Mouse (Mus musculus): ENCODE data around the gene Zfyve26. TPM values are rescaled to one million over a fixed set of nuclear protein-coding genes. Genes with fewer than 3 reads are reported as not detected.
"Not testable (repeated sequence)": the region's sequence is repeated elsewhere in the genome, so short reads cannot be mapped to it uniquely, and the experiment has no call there.

The Zfyve26 gene
- 10.0 and 10.5 TPM in 2 replicates for polyA plus RNA-seq (2015; fragmentation: Nextera tagmentation; extraction: Ambion mirVana)

DNA sequence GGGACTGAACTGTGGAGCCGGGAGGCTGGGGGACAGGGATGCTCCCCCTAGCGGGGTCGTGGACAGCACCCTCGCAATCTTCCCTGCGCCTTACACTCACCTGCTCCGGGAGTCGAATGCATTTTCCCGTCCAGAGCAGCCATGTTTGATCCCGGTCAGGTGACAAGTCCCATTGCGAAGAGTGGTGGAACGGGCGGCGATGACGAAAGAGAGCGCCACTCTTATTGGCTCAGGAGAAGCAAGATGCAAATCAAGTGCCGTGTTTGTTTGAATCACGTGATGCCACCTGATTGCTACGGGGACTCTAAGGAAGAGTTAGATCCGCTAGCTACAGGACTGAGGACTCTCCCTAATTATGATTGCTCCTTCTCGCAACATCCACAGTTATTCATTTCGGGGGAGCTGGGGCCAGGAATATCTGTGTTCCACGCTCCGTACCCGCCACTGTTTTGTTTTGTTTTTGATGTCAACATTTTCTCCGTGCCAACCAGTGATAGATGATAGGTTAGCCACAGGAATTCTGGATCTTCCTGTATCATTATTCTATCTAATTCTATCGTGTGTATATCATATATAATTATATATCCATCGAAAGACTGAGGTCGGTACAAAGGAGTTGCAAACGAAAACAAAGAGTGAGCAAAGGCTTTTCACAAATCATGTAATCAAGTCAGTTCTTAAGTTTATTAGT, at the start of gene Zfyve26:
Gene Zfyve26 (minus strand): TSS at position 179 of the 691 bp plus-strand sequence.
- Histone ChIP-seq H3K4me2 (peak within 1 kb of the TSS; percentile 98), H3K27me3 (no peaks in the 10 kb centered on the region), H3K9ac (peak within 1 kb of the TSS; percentile 68), H3K9me3 (no peaks in the 10 kb centered on the region), H3K4me1 (replicated peaks) (peaks cover 21% of the 10 kb centered on the region), H3K36me3 (peaks cover 2% of the 10 kb centered on the region), H3K4me3 (peak within 1 kb of the TSS; percentile 88), H3K27ac (replicated peaks) (peak within 1 kb of the TSS; percentile 83)
- WGBS = 0% methylated on average over 29 of the region's 29 CpGs
- peak; percentile 98 for ATAC-seq (ENCODE audit: low FRiP score, low read depth)

DNA sequence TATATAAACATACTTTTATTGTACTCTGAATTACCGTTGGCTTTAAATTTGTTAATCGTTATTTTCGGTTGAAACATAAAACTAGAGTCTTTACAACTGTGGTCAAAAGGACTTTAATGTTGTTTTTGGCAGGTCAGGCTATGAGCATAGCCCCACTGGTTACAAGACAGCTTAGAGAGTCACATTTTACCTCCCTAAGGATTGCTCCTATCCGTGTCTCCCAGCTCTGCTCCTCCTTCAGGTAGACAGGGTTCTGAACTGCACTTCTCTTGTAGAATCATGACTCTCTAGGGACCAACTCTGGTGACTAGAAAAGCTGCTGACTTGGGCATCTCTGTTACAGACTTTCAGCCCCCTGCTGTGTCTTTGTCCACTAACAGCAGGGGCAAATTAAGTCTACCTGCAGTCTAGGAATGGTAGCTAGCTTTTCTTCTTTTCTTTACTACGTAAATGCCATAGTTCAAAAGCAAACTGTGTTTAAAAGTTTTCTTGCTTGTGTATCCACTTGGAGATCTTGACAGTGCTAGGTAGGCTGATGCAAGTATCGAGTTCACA, 45.3 kb upstream of the Zfyve26 start:
- Histone ChIP-seq H3K36me3 (no peaks in the 10 kb centered on the region), H3K27me3 (no peaks in the 10 kb centered on the region), H3K9me3 (no peaks in the 10 kb centered on the region), H3K4me3 (no peak overlapping the region), H3K27ac (replicated peaks) (no peak overlapping the region), H3K4me2 (no peak overlapping the region), H3K9ac (no peak overlapping the region), H3K4me1 (replicated peaks) (no peaks in the 10 kb centered on the region)
- ATAC-seq (ENCODE audit: low FRiP score, low read depth) = no peak
- WGBS = 63% methylated on average over 6 of the region's 6 CpGs

DNA sequence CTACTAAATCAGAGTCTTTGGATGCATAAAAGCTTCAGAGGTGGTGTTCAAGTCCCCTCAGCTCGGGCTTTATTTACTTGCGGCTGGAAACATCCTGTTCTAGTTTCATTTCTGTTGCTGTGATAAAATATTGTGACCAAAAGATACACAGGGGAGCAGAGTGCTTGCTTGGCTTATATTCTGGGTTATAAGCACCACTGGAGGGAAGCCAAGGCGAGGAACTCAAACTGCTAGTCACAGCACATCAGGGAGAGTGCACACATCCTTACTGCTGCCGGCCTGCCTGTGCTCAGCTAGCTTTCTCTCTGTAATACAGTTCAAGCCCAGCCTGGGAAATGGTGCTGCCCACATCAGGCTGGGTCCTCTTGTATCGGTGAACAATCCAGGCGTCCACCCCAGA, 44.4 kb upstream of the Zfyve26 start:
- H3K9ac ChIP-seq = no peak overlapping the region
- WGBS = 77% methylated on average over 6 of the region's 6 CpGs
- H3K36me3 ChIP-seq = no peaks in the 10 kb centered on the region
- no peak overlapping the region for H3K4me2 ChIP-seq
- no peak overlapping the region for H3K4me3 ChIP-seq
- no peaks in the 10 kb centered on the region for H3K27me3 ChIP-seq
- H3K27ac ChIP-seq (replicated peaks) = no peak overlapping the region
- no peak for ATAC-seq (ENCODE audit: low FRiP score, low read depth)
- H3K9me3 ChIP-seq = no peaks in the 10 kb centered on the region
- no peaks in the 10 kb centered on the region for H3K4me1 ChIP-seq (replicated peaks)

DNA sequence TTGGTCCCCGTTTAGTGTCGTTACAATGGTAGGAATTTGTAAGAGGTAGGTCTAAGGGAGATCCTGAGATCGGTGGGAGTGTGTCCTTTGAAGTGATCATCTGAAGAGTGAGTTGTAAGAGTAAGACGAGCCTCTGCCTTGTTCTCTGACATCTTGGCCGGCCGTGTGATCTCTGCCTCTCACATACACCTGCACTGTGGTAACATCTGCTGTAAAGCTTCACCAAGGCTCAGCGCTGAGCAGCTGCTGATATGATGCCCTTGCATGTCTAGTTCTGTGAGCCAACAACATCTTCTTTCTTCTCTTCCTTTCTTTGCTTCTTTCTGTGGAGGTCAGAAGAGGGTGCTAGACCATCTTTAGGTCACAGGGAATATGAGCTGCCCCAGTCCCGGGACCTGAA, 42.7 kb upstream of the Zfyve26 start:
- Histone ChIP-seq H3K27me3 (no peaks in the 10 kb centered on the region), H3K4me1 (replicated peaks) (no peaks in the 10 kb centered on the region), H3K36me3 (no peaks in the 10 kb centered on the region), H3K4me3 (no peak overlapping the region), H3K27ac (replicated peaks) (no peak overlapping the region), H3K9me3 (no peaks in the 10 kb centered on the region), H3K4me2 (no peak overlapping the region), H3K9ac (no peak overlapping the region)
- ATAC-seq (ENCODE audit: low FRiP score, low read depth) = no peak
- 94% methylated on average over 8 of the region's 8 CpGs for WGBS

DNA sequence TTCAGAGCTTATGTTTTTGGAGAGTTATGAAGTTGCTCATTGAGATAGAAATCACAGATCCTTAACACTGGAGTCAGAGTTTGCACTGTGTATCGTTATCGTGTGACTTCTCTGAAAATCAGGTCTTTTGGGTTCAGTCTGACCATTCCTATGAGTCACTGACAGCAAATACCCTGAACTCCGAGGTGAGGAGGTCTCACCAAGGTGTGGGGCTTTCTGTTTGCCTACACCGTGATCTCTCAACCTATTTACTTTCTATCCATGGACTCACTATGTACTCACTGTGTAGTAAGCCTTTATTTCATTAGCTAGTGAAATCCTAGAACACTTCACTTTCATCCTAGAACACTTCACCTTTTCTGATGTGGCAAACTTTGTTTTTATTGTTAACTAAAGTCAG, 35.6 kb upstream of the Zfyve26 start:
- ATAC-seq (ENCODE audit: low FRiP score, low read depth) = no peak
- no peaks in the 10 kb centered on the region for H3K27me3 ChIP-seq
- H3K27ac ChIP-seq (replicated peaks) = no peak overlapping the region
- 92% methylated on average over 4 of the region's 4 CpGs for WGBS
- H3K4me1 ChIP-seq (replicated peaks) = no peaks in the 10 kb centered on the region
- H3K36me3 ChIP-seq = no peaks in the 10 kb centered on the region
- H3K9ac ChIP-seq = no peak overlapping the region
- no peak overlapping the region for H3K4me3 ChIP-seq
- no peak overlapping the region for H3K4me2 ChIP-seq
- H3K9me3 ChIP-seq = no peaks in the 10 kb centered on the region

DNA sequence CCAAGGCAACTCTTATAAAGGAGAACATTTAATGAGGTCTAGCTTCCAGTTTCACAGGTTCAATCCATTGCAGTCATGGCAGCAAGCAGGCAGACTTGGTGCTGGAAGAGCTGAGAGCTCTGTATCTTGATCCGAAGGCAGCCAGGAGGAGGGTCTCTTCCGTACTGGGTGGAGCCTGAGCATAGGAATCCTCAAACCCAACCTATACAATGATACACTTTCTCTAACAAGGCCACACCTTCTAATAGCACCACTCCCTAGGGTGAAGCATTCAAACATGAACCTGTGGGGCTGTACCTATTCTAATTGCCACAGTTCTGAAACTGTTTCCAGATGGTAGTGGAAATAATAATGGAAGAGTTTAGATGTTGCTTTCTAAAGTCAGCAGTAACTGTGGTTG, 34.5 kb upstream of the Zfyve26 start:
- Histone ChIP-seq H3K4me1 (replicated peaks) (no peaks in the 10 kb centered on the region), H3K36me3 (no peaks in the 10 kb centered on the region), H3K27me3 (no peaks in the 10 kb centered on the region), H3K9ac (no peak overlapping the region), H3K27ac (replicated peaks) (no peak overlapping the region), H3K9me3 (no peaks in the 10 kb centered on the region), H3K4me3 (no peak overlapping the region), H3K4me2 (no peak overlapping the region)
- no peak for ATAC-seq (ENCODE audit: low FRiP score, low read depth)
- 74% methylated on average over 2 of the region's 2 CpGs for WGBS

DNA sequence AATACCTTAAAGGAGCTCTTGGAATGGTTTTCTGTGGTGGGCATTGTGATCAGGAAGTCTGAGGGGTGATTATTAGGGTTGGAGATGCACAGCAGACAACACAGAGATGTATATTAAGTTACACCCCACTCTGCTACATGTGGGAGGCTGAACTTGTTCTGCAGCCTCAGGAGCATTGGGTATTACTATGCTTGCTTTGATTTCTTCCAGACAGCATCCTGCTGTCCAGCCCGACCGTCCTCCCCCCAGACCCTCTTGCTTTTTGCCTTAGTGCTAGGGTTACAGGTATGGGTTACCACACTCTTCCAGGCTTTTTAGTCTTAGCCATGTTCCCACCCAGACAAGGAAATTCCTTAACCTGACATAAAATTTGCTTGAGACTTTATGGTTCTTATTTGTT, 31.8 kb upstream of the Zfyve26 start:
- WGBS = 86% methylated on average over 2 of the region's 2 CpGs
- no peaks in the 10 kb centered on the region for H3K36me3 ChIP-seq
- no peak for ATAC-seq (ENCODE audit: low FRiP score, low read depth)

DNA sequence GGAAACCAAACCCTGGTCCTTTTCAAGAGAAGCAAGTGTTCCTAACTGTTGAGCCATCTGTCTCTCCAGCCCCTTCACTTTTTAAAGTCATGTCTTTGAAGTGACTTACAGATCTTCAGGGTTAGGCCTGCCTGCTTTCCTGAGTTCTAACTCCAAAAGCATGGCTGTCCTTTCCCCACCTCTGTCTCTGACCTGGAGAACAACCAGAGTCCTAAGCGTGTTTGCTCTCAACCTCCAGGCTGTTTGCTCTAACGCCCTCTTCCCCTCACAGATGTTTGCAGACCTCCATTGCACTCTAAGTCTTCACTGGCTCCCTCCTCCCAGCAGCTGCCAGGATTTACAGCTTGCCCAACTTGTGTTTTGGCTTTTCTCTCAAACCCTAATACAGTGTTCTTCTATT, 30.6 kb upstream of the Zfyve26 start:
- H3K4me3 ChIP-seq = no peak overlapping the region
- WGBS = 89% methylated on average over 2 of the region's 2 CpGs
- H3K36me3 ChIP-seq = no peaks in the 10 kb centered on the region
- H3K9me3 ChIP-seq = no peaks in the 10 kb centered on the region
- no peak overlapping the region for H3K4me2 ChIP-seq
- no peak for ATAC-seq (ENCODE audit: low FRiP score, low read depth)
- no peaks in the 10 kb centered on the region for H3K27me3 ChIP-seq
- no peaks in the 10 kb centered on the region for H3K4me1 ChIP-seq (replicated peaks)
- H3K9ac ChIP-seq = no peak overlapping the region
- H3K27ac ChIP-seq (replicated peaks) = no peak overlapping the region

More for the DNA sequence above, 31.8 kb upstream of the Zfyve26 start:
- Histone ChIP-seq H3K9me3 (no peaks in the 10 kb centered on the region), H3K4me3 (no peak overlapping the region), H3K4me2 (no peak overlapping the region), H3K27me3 (no peaks in the 10 kb centered on the region), H3K9ac (no peak overlapping the region), H3K4me1 (replicated peaks) (no peaks in the 10 kb centered on the region), H3K27ac (replicated peaks) (no peak overlapping the region)

DNA sequence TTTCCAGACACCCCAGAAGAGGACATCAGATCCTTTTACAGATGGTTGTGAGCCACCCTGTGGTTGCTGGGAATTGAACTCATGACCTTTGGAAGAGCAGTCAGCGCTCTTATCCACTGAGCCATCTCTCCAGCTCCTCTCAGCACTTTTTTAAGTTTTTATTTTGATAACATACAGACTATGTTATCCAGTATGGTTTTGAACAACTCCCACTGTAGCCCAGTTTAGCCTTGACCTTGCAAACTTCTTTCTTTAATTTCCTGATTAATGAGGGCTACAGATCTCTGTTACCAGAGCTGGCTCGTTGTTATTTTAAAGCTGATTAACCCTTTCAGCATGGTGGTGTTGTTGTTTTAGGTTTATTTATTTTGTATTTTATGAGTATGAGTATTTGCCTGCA, 30.1 kb upstream of the Zfyve26 start:
- Histone ChIP-seq H3K36me3 (no peaks in the 10 kb centered on the region), H3K9ac (no peak overlapping the region), H3K27ac (replicated peaks) (no peak overlapping the region), H3K9me3 (no peaks in the 10 kb centered on the region), H3K4me1 (replicated peaks) (no peaks in the 10 kb centered on the region), H3K4me3 (no peak overlapping the region), H3K4me2 (no peak overlapping the region), H3K27me3 (no peaks in the 10 kb centered on the region)
- ATAC-seq (ENCODE audit: low FRiP score, low read depth) = no peak
- WGBS = 68% methylated on average over 2 of the region's 2 CpGs

DNA sequence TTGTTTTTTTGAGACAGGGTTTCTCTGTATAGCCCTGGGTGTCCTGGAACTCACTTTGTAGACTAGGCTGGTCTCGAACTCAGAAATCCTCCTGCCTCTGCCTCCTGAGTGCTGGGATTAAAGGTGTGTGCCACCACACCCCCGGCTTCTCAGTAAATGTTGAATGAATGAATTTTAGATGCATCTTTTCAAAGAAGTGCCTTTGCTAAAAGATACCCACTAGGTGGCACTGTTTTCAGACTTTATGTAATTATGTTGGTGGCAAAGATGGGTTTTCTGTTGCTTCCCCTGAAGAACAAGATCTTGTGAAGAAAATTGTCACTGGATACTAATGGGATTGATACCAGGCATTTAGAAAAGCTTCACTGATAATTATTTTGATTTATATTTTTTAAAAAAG, 26.4 kb upstream of the Zfyve26 start:
- H3K27me3 ChIP-seq; H3K9me3 ChIP-seq; H3K9ac ChIP-seq; ATAC-seq (ENCODE audit: low FRiP score, low read depth); H3K4me1 ChIP-seq (replicated peaks); H3K27ac ChIP-seq (replicated peaks); H3K36me3 ChIP-seq; H3K4me2 ChIP-seq; H3K4me3 ChIP-seq: not testable (repeated sequence)
- WGBS = 75% methylated on average over 2 of the region's 2 CpGs

DNA sequence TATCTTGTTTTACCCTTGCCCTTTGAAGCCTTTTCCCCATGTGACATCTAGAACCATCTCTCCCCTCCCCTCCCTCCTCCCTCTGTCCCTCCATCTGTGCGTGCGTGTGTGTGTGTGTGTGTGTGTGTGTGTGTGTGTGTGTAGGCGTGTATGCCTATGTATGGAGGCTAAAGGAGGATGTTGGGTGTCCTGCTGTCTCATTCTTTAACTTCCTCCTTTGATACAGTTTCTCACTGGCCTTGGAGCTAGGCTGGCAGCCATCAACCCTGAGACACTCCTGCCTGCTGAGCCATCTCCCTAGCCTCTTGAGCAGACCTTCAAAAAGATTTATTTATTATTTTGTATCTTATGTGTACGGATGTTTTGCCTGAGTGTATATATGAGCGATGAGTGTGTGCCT, 24.8 kb upstream of the Zfyve26 start:
- no peak for ATAC-seq (ENCODE audit: low FRiP score, low read depth)
- H3K4me3 ChIP-seq = no peak overlapping the region
- H3K9me3 ChIP-seq = no peaks in the 10 kb centered on the region
- no peak overlapping the region for H3K4me2 ChIP-seq
- H3K4me1 ChIP-seq (replicated peaks) = no peaks in the 10 kb centered on the region
- no peak overlapping the region for H3K27ac ChIP-seq (replicated peaks)
- WGBS = 79% methylated on average over 5 of the region's 5 CpGs
- no peak overlapping the region for H3K9ac ChIP-seq
- no peaks in the 10 kb centered on the region for H3K36me3 ChIP-seq
- H3K27me3 ChIP-seq = no peaks in the 10 kb centered on the region

DNA sequence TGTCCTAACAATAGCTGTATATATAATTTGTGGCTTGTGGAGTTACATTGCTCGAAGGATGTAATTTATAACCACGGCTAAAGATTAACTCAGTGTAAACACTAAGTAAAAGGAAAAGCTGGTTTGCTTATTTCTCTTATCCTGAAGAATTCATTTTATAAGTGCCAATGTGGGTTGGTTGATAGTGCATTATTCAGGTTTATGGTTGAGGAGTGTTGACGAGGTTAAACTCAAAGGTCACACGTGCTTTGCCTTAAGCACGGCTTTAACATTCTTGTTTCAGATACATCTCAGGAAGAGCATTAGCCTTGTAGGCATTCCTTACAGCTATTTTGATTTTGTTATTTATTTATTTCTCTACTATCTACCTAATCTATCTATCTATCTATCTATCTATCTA, 21.2 kb upstream of the Zfyve26 start:
- Histone ChIP-seq H3K4me1 (replicated peaks) (no peaks in the 10 kb centered on the region), H3K27ac (replicated peaks) (no peak overlapping the region), H3K9ac (no peak overlapping the region), H3K27me3 (no peaks in the 10 kb centered on the region), H3K36me3 (no peaks in the 10 kb centered on the region), H3K9me3 (no peaks in the 10 kb centered on the region), H3K4me3 (no peak overlapping the region), H3K4me2 (no peak overlapping the region)
- ATAC-seq (ENCODE audit: low FRiP score, low read depth) = no peak
- 87% methylated on average over 5 of the region's 5 CpGs for WGBS

DNA sequence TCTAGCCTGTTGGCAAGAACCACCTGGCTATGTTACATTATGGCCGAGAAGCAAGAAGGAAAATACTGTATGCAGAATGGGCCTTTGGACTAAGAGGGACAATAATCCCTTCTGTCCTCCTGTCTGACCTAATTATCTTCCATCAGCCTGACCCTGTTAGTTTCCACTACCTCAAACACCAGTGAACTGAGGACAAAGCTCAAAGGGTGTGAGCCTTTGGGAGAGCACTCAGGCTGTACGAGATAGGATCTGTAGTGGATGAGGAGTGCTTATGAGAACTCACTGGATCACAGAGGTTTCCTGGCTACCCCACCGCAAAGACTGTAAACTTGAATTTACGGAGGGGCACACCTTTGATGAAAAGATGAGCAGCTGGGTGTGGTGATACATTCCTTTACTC, 17.6 kb upstream of the Zfyve26 start:
- no peaks in the 10 kb centered on the region for H3K27me3 ChIP-seq
- no peak for ATAC-seq (ENCODE audit: low FRiP score, low read depth)
- no peak overlapping the region for H3K4me3 ChIP-seq
- no peaks in the 10 kb centered on the region for H3K4me1 ChIP-seq (replicated peaks)
- no peaks in the 10 kb centered on the region for H3K9me3 ChIP-seq
- H3K36me3 ChIP-seq = no peaks in the 10 kb centered on the region
- H3K9ac ChIP-seq = no peak overlapping the region
- WGBS = 92% methylated on average over 4 of the region's 4 CpGs
- no peak overlapping the region for H3K27ac ChIP-seq (replicated peaks)
- no peak overlapping the region for H3K4me2 ChIP-seq
